ENCODE assay signal across 16 mouse cellular contexts in the genomic region with DNA sequence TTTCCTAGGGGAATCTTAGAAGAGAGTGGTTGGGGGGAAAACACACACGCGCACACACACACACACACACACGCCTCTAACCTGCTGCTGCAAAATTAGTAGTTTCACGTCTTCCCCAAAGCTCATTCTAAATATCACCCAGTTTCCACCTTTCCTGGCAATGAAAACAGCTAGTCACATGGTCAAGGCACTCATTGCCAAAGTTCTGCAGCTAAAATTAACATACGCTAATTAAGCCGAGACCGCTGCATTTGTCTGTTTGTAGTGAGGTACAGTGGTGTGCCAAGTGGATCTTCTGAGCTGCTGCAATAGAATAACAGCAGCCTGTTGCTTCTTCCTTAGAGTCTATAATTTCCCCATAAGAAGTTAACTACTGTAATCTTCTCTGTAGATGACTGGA. TPM values are rescaled to one million over a fixed set of nuclear protein-coding genes. Genes with fewer than 3 reads are reported as not detected.
"Had no signal": no experiment of that assay in that cellular context is flagged by ENCODE, and none has a peak within 500 bp of the region (broad histone marks: within the 10 kb centered on the region; RNA-seq: fewer than 3 reads in every experiment).

No protein-coding gene starts in this region.

- H3K27me3 ChIP-seq: kidney, embryonic 15.5 days; limb, embryonic 15.5 days; liver, embryonic 12.5 days had no signal

- H3K4me2 ChIP-seq: kidney, embryonic 15.5 days; limb, embryonic 15.5 days; liver, embryonic 12.5 days; lung, embryonic 14.5 days; midbrain, embryonic 12.5 days; neural tube, embryonic 12.5 days had no signal

- H3K36me3 ChIP-seq: kidney, embryonic 15.5 days; limb, embryonic 15.5 days; liver, embryonic 12.5 days; midbrain, embryonic 12.5 days; neural tube, embryonic 12.5 days had no signal

- ATAC-seq: liver, embryonic 12.5 days had no signal

- H3K4me3 ChIP-seq: kidney, embryonic 15.5 days; left cerebral cortex, adult 2 months; limb, embryonic 15.5 days; liver, embryonic 12.5 days; megakaryocyte, embryonic 14.5 days; midbrain, embryonic 12.5 days; neural tube, embryonic 12.5 days had no signal

- DNase-seq: kidney, postnatal 14 days; lung, embryonic 14.5 days; lung, postnatal 14 days; right cerebral cortex, postnatal 4 days; spleen, adult 18-20 months; thymus, adult 2 months; thymus, postnatal 25 days had no signal

- H3K27ac ChIP-seq: kidney, embryonic 15.5 days; left cerebral cortex, adult 2 months; limb, embryonic 15.5 days; liver, embryonic 12.5 days; macrophage; midbrain, embryonic 12.5 days; neural tube, embryonic 12.5 days had no signal

- H3K9ac ChIP-seq: kidney, embryonic 15.5 days; limb, embryonic 15.5 days; liver, embryonic 12.5 days; lung, embryonic 14.5 days; midbrain, embryonic 12.5 days; neural tube, embryonic 12.5 days had no signal

- H3K4me1 ChIP-seq: limb, embryonic 15.5 days; liver, embryonic 12.5 days; megakaryocyte, embryonic 14.5 days had no signal

- H3K9me3 ChIP-seq: kidney, embryonic 15.5 days; limb, embryonic 15.5 days; liver, embryonic 12.5 days; midbrain, embryonic 12.5 days; neural tube, embryonic 12.5 days had no signal

RNA-seq across cellular contexts. Expression of a gene that starts 32.5 kb away (rescaled TPM):
- total RNA-seq: monocyte, adult 5-6 weeks had no signal
- polyA plus RNA-seq: macrophage had no signal
